Mouse (Mus musculus): ENCODE results near the gene Ddx39b. TPM values are rescaled to one million over a fixed set of nuclear protein-coding genes. Genes with fewer than 3 reads are reported as not detected.
A peak's percentile ranks its signal among the peaks of the same experiment; 100 is the strongest.

Ddx39b gene
- polyA plus RNA-seq (2015; fragmentation: Nextera tagmentation; extraction: Ambion mirVana), result 141 and 150 TPM in 2 replicates

DNA sequence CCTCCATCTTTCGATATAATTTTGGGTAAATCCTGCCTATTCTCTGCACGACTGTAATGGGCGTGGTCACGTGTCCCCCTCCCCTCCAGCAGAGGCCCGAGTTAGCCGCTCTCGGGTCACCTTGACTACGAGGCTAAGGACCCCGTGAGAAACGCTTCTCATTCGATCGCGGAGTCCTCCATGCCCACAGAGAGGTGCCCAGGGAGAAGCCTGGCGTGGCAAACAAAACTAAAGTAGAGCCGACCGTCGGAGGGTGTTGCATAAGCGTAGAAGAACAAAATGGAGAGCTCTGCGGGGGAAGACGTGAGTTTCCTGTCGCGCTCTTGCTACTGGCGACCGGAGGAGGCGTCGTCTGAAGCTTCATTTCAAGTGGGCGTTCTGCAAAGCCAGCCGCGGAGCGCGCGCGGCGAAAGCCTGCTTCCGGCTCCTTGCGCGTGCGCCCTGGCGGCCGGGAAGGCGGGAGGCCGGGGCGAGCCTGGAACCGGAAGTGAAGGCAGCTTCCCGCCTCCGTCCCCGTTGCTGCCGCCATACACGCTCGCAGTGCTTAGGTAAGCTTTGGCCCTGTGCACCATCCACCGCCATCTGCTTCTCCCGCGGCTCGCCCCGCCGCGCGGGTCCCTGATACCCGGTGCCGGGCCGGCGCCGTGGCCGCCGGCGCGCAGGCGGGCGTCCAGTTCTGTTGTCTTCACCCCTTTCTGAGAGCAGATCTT, at the start of gene Ddx39b:
Gene Ddx39b, plus strand, starts transcription at position 442 of the 710 bp plus-strand sequence.
- peak within 1 kb of the TSS; percentile 94 for H3K9ac ChIP-seq
- no peaks in the 10 kb centered on the region for H3K27me3 ChIP-seq
- H3K4me1 ChIP-seq (replicated peaks), result peaks cover 57% of the 10 kb centered on the region
- H3K4me2 ChIP-seq, result peak within 1 kb of the TSS; percentile 84
- H3K36me3 ChIP-seq (replicated peaks), result peaks cover 35% of the 10 kb centered on the region
- H3K4me3 ChIP-seq (replicated peaks), result peak within 1 kb of the TSS; percentile 93
- ATAC-seq (ENCODE audit: insufficient read depth), result peak; percentile 84
- H3K9me3 ChIP-seq (replicated peaks), result no peaks in the 10 kb centered on the region
- whole genome bisulfite sequencing (ENCODE audit: insufficient replicate concordance), result under 1% methylated on average over 69 of the region's 69 CpGs
- H3K27ac ChIP-seq (replicated peaks), result peak within 1 kb of the TSS; percentile 94

GRCm38 (mm10) chr17:35192924-35193323, 48.6 kb upstream of the Ddx39b start:
- H3K9me3 ChIP-seq (replicated peaks), result no peaks in the 10 kb centered on the region
- peak overlapping the region; percentile 64; the same call in 1 of the 2 replicates for H3K27ac ChIP-seq (replicated peaks)
- no peak for ATAC-seq (ENCODE audit: insufficient read depth)

GRCm38 (mm10) chr17:35193881-35194843, 47.4 kb upstream of the Ddx39b start, which contains the start of gene Ltb:
TSS of gene Ltb (plus strand) at chr17:35194439.
- H3K4me1 ChIP-seq (replicated peaks), result peaks cover 40% of the 10 kb centered on the region
- H3K4me3 ChIP-seq (replicated peaks), result peak within 1 kb of the TSS; percentile 49
- H3K4me2 ChIP-seq, result peak within 1 kb of the TSS; percentile 74
- ATAC-seq (ENCODE audit: insufficient read depth), result no peak
- H3K27me3 ChIP-seq, result peaks cover 46% of the 10 kb centered on the region
- 46% methylated on average over 28 of the region's 28 CpGs for WGBS (ENCODE audit: insufficient replicate concordance)
- 0 out of 2 replicates have a peak within 1 kb of the TSS, but pooled peaks have one; percentile 40 for H3K9ac ChIP-seq
- no peaks in the 10 kb centered on the region for H3K36me3 ChIP-seq (replicated peaks)
- no peaks in the 10 kb centered on the region for H3K9me3 ChIP-seq (replicated peaks)
- peak within 1 kb of the TSS; percentile 38; the same call in 1 of the 2 replicates for H3K27ac ChIP-seq (replicated peaks)

More at GRCm38 (mm10) chr17:35192924-35193323, 48.6 kb upstream of the Ddx39b start:
- Histone ChIP-seq H3K36me3 (replicated peaks) (no peaks in the 10 kb centered on the region), H3K9ac (no peak overlapping the region), H3K27me3 (peaks cover 37% of the 10 kb centered on the region), H3K4me2 (no peak overlapping the region), H3K4me1 (replicated peaks) (peaks cover 42% of the 10 kb centered on the region), H3K4me3 (replicated peaks) (no peak overlapping the region)
- WGBS (ENCODE audit: insufficient replicate concordance), result 45% methylated on average over 5 of the region's 5 CpGs

DNA sequence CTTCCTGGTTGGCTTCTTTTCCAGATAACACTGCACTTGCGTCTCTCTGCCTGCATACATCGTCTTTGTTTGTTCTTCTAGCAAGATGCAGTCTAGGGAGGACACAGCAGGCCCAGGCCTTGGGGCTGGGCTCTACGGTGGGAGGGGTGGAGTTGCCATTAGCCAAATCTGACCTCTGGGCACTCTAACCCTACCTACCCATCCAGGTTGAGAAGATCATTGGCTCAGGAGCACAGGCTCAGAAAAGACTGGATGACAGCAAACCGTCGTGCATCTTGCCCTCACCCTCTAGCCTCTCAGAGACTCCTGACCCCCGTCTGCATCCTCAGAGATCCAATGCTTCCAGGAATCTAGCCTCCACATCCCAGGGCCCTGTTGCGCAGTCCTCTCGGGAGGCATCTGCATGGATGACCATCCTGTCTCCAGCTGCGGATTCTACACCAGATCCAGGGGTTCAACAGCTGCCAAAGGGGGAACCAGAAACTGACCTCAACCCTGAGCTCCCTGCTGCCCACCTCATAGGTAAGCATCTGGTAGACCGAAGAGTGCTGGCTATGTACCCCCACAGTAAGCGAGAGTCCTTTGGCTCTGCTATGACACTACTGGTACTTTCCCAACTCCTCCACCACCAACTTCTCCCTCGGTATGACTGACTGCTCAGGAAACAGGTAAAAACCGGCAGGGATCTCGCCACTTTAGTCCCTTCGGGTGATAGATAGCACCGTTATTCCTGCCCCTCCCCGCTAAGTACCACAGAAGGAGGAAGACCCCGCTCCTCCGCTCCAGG, 46.5 kb upstream of the Ddx39b start:
- 35% methylated on average over 19 of the region's 19 CpGs for WGBS (ENCODE audit: insufficient replicate concordance)
- Histone ChIP-seq H3K4me2 (peak overlapping the region; percentile 74), H3K36me3 (replicated peaks) (no peaks in the 10 kb centered on the region), H3K27ac (replicated peaks) (0 out of 2 replicates have a peak overlapping the region, but pooled peaks have one; percentile 38), H3K9ac (peak overlapping the region; percentile 40; the same call in 1 of the 2 replicates), H3K9me3 (replicated peaks) (no peaks in the 10 kb centered on the region), H3K4me3 (replicated peaks) (peak overlapping the region; percentile 49), H3K4me1 (replicated peaks) (peaks cover 32% of the 10 kb centered on the region), H3K27me3 (peaks cover 52% of the 10 kb centered on the region)
- no peak for ATAC-seq (ENCODE audit: insufficient read depth)

GRCm38 (mm10) chr17:35195631-35196320, 45.8 kb upstream of the Ddx39b start:
- no peaks in the 10 kb centered on the region for H3K9me3 ChIP-seq (replicated peaks)
- peak; percentile 67 for ATAC-seq (ENCODE audit: insufficient read depth)
- peaks cover 35% of the 10 kb centered on the region for H3K4me1 ChIP-seq (replicated peaks)
- H3K4me3 ChIP-seq (replicated peaks), result peak overlapping the region; percentile 49
- WGBS (ENCODE audit: insufficient replicate concordance), result 1% methylated on average over 66 of the region's 66 CpGs
- peak overlapping the region; percentile 40; the same call in 1 of the 2 replicates for H3K9ac ChIP-seq
- H3K27me3 ChIP-seq, result peaks cover 59% of the 10 kb centered on the region
- H3K36me3 ChIP-seq (replicated peaks), result no peaks in the 10 kb centered on the region
- H3K27ac ChIP-seq (replicated peaks), result 0 out of 2 replicates have a peak overlapping the region, but pooled peaks have one; percentile 38
- peak overlapping the region; percentile 74 for H3K4me2 ChIP-seq

- Histone ChIP-seq H3K4me1 (replicated peaks) (peaks cover 40% of the 10 kb centered on the region), H3K4me3 (replicated peaks) (peak overlapping the region; percentile 49), H3K9me3 (replicated peaks) (no peaks in the 10 kb centered on the region), H3K9ac (peak overlapping the region; percentile 33; the same call in 1 of the 2 replicates), H3K36me3 (replicated peaks) (no peaks in the 10 kb centered on the region), H3K4me2 (peak overlapping the region; percentile 74), H3K27ac (replicated peaks) (no peak overlapping the region), H3K27me3 (peaks cover 64% of the 10 kb centered on the region)
- whole genome bisulfite sequencing (ENCODE audit: insufficient replicate concordance), result 31% methylated on average over 9 of the region's 9 CpGs
- no peak for ATAC-seq (ENCODE audit: insufficient read depth)
These were observed 45.3 kb upstream of the Ddx39b start for GRCm38 (mm10) chr17:35196321-35196641.

DNA sequence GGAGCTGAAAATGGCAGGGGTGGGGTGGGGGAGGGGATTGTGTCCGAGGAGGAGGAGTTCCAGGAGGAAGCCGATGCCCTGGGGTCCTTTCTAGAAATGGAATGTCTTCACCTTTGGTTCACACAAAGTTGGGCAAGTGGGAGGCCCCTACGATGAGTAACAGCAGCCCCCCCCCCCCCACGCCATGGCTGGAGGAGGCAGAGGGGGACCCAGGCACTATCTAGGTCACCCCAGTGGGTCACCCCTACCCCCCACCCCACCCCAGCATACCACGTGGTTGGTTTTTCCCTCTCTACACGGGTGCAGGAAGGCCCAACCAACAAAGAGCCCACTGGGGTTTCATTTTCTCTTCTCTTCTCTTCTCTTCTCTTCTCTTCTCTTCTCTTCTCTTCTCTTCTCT, 44.4 kb upstream of the Ddx39b start:
- Histone ChIP-seq H3K4me2 (no peak overlapping the region), H3K36me3 (replicated peaks) (no peaks in the 10 kb centered on the region), H3K27ac (replicated peaks) (no peak overlapping the region), H3K4me1 (replicated peaks) (peaks cover 40% of the 10 kb centered on the region), H3K9me3 (replicated peaks) (no peaks in the 10 kb centered on the region), H3K9ac (no peak overlapping the region), H3K4me3 (replicated peaks) (no peak overlapping the region), H3K27me3 (peaks cover 73% of the 10 kb centered on the region)
- no peak for ATAC-seq (ENCODE audit: insufficient read depth)
- WGBS (ENCODE audit: insufficient replicate concordance), result 31% methylated on average over 6 of the region's 6 CpGs

GRCm38 (mm10) chr17:35198029-35198428, 43.5 kb upstream of the Ddx39b start:
- ATAC-seq (ENCODE audit: insufficient read depth), result no peak
- peaks cover 82% of the 10 kb centered on the region for H3K27me3 ChIP-seq
- no peaks in the 10 kb centered on the region for H3K9me3 ChIP-seq (replicated peaks)
- no peaks in the 10 kb centered on the region for H3K36me3 ChIP-seq (replicated peaks)
- no peak overlapping the region for H3K4me3 ChIP-seq (replicated peaks)
- WGBS (ENCODE audit: insufficient replicate concordance), result 50% methylated on average over 7 of the region's 7 CpGs
- peaks cover 40% of the 10 kb centered on the region for H3K4me1 ChIP-seq (replicated peaks)
- no peak overlapping the region for H3K27ac ChIP-seq (replicated peaks)
- H3K4me2 ChIP-seq, result no peak overlapping the region
- H3K9ac ChIP-seq, result no peak overlapping the region

GRCm38 (mm10) chr17:35198946-35199345, 42.6 kb upstream of the Ddx39b start:
- H3K36me3 ChIP-seq (replicated peaks), result no peaks in the 10 kb centered on the region
- no peak overlapping the region for H3K27ac ChIP-seq (replicated peaks)
- H3K4me2 ChIP-seq, result no peak overlapping the region
- no peaks in the 10 kb centered on the region for H3K9me3 ChIP-seq (replicated peaks)
- H3K27me3 ChIP-seq, result peaks cover 88% of the 10 kb centered on the region
- no peak overlapping the region for H3K9ac ChIP-seq
- peaks cover 37% of the 10 kb centered on the region for H3K4me1 ChIP-seq (replicated peaks)
- H3K4me3 ChIP-seq (replicated peaks), result no peak overlapping the region
- no peak for ATAC-seq (ENCODE audit: insufficient read depth)
- 63% methylated on average over 8 of the region's 8 CpGs for WGBS (ENCODE audit: insufficient replicate concordance)

GRCm38 (mm10) chr17:35200398-35200797, 41.1 kb upstream of the Ddx39b start:
- no peaks in the 10 kb centered on the region for H3K9me3 ChIP-seq (replicated peaks)
- 15% methylated on average over 11 of the region's 11 CpGs for WGBS (ENCODE audit: insufficient replicate concordance)
- ATAC-seq (ENCODE audit: insufficient read depth), result peak; percentile 48; the same call in 1 of the 2 replicates
- H3K36me3 ChIP-seq (replicated peaks), result no peaks in the 10 kb centered on the region
- no peak overlapping the region for H3K9ac ChIP-seq
- H3K27me3 ChIP-seq, result peaks cover 85% of the 10 kb centered on the region
- H3K4me1 ChIP-seq (replicated peaks), result peaks cover 24% of the 10 kb centered on the region
- H3K4me3 ChIP-seq (replicated peaks), result peak overlapping the region; percentile 40
- H3K4me2 ChIP-seq, result peak overlapping the region; percentile 41
- peak overlapping the region; percentile 71 for H3K27ac ChIP-seq (replicated peaks)
